Mouse (Mus musculus) forebrain, embryonic 14.5 days (tissue): ENCODE measurements around the gene Abat. TPM values are rescaled to one million over a fixed set of nuclear protein-coding genes. Genes with fewer than 3 reads are reported as not detected.

Experiments
- ATAC-seq: fragments of 200-750 bp; cut with Nextera tagmentation; 2 replicates; pipeline ENCODE4 v1.8.0; 2017; ENCODE audit warnings: mild to moderate bottlenecking, moderate library complexity
- DNase-seq: peaks from one replicate; pipeline ENCODE4 v3.0.0-alpha.2; 2015; ENCODE audit warnings: low spot score
- H3K27ac ChIP-seq: fragments of 300-500 bp; sonication (generic); 2 replicates; pipeline ENCODE4 v1.5.1; 2014; ENCODE audit warnings: low read depth, mild to moderate bottlenecking, control low read depth, low read length, moderate library complexity
- H3K27me3 ChIP-seq: fragments of 300-500 bp; sonication (generic); replicated peaks from 2 replicates; pipeline ENCODE4 v1.6.1; 2014; ENCODE audit warnings: low read length, control low read depth, mixed read lengths; ENCODE audit not compliant: control insufficient read depth, insufficient read depth
- H3K36me3 ChIP-seq: fragments of 300-500 bp; sonication (generic); 2 replicates; pipeline ENCODE4 v1.6.1; 2014; ENCODE audit warnings: low read length, control low read depth; ENCODE audit not compliant: control insufficient read depth, insufficient read depth
- H3K4me1 ChIP-seq: fragments of 300-500 bp; sonication (generic); 2 replicates; pipeline ENCODE4 v1.6.1; 2014; ENCODE audit warnings: antibody characterized with exemption, low read length, control low read depth; ENCODE audit not compliant: control insufficient read depth, insufficient read depth
- H3K4me2 ChIP-seq: fragments of 300-500 bp; sonication (generic); 2 replicates; pipeline ENCODE4 v1.6.1; 2014; ENCODE audit warnings: mild to moderate bottlenecking, control low read depth, low read length
- H3K4me3 ChIP-seq: fragments of 300-500 bp; sonication (generic); 2 replicates; pipeline ENCODE4 v1.5.1; 2014; ENCODE audit warnings: low read depth, low read length, control low read depth
- H3K9ac ChIP-seq: fragments of 300-500 bp; sonication (generic); 2 replicates; pipeline ENCODE4 v1.6.1; 2014; ENCODE audit warnings: mild to moderate bottlenecking, low read length, control low read depth, moderate library complexity
- H3K9me3 ChIP-seq: fragments of 300-500 bp; sonication (generic); replicated peaks from 2 replicates; pipeline ENCODE4 v1.6.1; 2016; ENCODE audit warnings: low read length, control low read depth, mixed read lengths; ENCODE audit not compliant: control insufficient read depth
- WGBS: fragments of 180-500 bp; shearing (Covaris S2); extraction: QIAGEN DNeasy Blood & Tissue Kit; methylation state at CpG from one replicate; pipeline ENCODE4 v1.1.7; 2014; 5-methylcytosine and 5-hydroxymethylcytosine counted together
- polyA plus RNA-seq: library from polyadenylated mRNA; unstranded; fragments of >200 nt; fragmentation: Nextera tagmentation; extraction: Ambion mirVana; gene quantifications from 2 replicates; pipeline ENCODE4 v1.2.1, GENCODE M21; 2014

The Abat gene
- polyA plus RNA-seq, 1 experiment from 2014 or later: 34.9 TPM

DNA sequence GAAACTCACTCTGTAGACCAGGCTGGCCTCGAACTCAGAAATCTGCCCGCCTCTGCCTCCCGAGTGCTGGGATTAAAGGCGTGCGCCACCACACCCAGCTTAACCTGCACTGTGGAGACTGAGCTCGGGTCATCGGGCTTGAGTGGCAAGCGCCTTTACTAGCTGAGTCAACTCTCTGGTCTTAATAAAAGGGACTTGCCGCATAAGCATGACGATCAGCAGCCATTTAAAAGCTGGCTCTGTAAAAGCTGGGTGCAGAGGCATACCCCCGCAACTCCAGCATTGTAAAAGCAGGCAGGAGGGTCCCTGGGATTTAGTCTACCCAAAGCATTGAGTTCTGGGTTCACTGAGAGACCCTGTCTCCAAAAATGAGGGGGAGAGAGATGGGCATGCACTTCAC lies 61.1 kb downstream of the Abat start:
- ATAC-seq (no peak), DNase-seq (no peak)
- Histone ChIP-seq H3K4me2 (no peak overlapping the region), H3K9ac (no peak overlapping the region), H3K4me1 (no peaks in the 10 kb centered on the region), H3K27me3 (no peaks in the 10 kb centered on the region), H3K4me3 (no peak overlapping the region), H3K36me3 (no peaks in the 10 kb centered on the region), H3K27ac (no peak overlapping the region), H3K9me3 (no peaks in the 10 kb centered on the region)
- 94% methylated on average over 11 of the region's 11 CpGs for WGBS

DNA sequence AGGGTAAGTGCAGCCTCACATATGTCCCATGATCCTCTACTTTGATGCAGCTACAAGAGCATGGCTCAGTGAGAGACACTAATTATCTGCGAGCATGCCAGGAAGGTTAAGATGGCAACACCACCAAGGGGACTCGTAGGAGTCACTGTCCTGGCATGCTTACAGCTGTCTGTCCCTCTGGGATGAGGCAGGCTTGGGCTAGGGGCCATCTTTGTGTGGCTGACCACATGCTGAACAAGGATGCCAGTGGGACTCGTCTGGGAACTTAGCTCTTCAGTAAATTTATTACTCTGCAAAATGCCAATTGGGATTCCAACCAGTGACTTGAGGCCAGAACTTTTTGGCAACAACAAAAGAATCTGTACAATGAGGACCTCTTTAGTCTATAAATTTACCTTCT lies 62.9 kb downstream of the Abat start:
- Histone ChIP-seq H3K27ac (no peak overlapping the region), H3K4me3 (no peak overlapping the region), H3K4me2 (no peak overlapping the region), H3K9me3 (no peaks in the 10 kb centered on the region), H3K9ac (no peak overlapping the region), H3K4me1 (no peaks in the 10 kb centered on the region), H3K36me3 (no peaks in the 10 kb centered on the region), H3K27me3 (no peaks in the 10 kb centered on the region)
- no peak for DNase-seq
- ATAC-seq: no peak
- WGBS: 79% methylated on average over 3 of the region's 3 CpGs

DNA sequence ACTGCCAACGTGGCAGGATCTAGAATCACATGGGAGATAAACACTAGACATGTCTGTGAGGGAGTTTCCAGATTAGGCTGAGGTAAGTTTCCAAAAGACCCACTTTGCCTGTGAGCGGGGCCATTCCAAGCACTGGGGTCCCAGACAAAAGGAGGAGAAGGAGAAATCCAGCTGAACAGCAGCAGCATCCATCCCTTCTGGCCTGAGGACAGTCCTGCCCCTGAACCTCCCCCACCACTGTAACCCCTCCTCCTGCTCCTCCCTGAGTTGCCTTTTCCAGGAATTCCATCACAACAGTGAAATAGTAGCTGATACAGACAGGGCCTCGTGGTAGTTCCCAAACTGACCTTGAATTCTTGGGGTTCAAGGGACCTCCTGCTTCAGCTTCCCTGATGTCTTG lies 63.7 kb downstream of the Abat start:
- Histone ChIP-seq H3K4me3 (no peak overlapping the region), H3K9ac (no peak overlapping the region), H3K9me3 (no peaks in the 10 kb centered on the region), H3K27ac (no peak overlapping the region), H3K4me1 (no peaks in the 10 kb centered on the region), H3K27me3 (no peaks in the 10 kb centered on the region), H3K36me3 (no peaks in the 10 kb centered on the region), H3K4me2 (no peak overlapping the region)
- no peak for DNase-seq
- no peak for ATAC-seq
- WGBS: 73% methylated on average over 3 of the region's 3 CpGs

DNA sequence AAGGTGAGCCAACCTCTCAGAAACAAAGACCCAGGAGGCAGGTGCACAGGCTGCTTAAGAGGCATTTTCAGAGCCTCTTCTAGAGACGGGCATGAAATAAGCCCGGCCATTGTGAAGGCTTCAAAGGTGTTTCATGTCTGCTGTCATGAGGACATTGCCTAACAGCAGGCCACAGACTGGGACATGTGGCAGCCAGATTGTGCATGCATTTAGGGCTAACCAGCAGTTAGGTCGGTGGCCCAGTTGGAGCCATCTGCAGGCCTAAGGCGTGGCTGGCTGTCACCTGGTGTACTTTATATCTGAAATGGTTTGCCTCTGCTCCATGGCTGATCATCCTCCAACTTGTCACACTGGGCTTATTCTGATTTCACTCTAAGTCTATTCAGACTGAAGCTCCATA lies 65.1 kb downstream of the Abat start:
- Histone ChIP-seq H3K36me3 (peaks cover 2% of the 10 kb centered on the region; the same call in 1 of the 2 replicates), H3K4me3 (no peak overlapping the region), H3K4me1 (no peaks in the 10 kb centered on the region), H3K9ac (no peak overlapping the region), H3K9me3 (no peaks in the 10 kb centered on the region), H3K4me2 (no peak overlapping the region), H3K27ac (no peak overlapping the region), H3K27me3 (no peaks in the 10 kb centered on the region)
- DNase-seq (no peak), ATAC-seq (no peak)
- WGBS: 76% methylated on average over 4 of the region's 4 CpGs

DNA sequence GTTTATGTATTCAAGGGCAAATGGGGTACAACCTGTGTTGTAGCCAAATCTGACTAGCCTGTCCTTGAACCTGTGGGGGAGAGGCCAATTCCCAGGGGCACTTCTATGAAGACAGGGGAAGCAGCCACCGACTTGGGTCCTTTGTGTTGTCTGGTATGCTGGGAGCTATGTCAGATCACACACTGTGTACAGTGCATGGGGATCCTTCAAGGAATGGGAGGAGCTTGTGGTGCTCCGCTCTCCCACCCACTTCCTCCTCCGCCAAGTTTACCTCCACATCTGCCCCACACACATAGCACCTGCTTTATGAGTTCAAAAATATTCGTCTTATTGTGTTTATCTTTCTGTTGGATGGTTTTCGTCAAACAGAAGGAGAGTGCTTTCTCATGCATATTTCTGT lies 66.3 kb downstream of the Abat start:
- no peak overlapping the region for H3K4me2 ChIP-seq
- H3K9me3 ChIP-seq: no peaks in the 10 kb centered on the region
- H3K4me3 ChIP-seq: no peak overlapping the region
- ATAC-seq (no peak), DNase-seq (no peak)
- no peaks in the 10 kb centered on the region for H3K27me3 ChIP-seq
- H3K4me1 ChIP-seq: no peaks in the 10 kb centered on the region
- WGBS: 82% methylated on average over 5 of the region's 5 CpGs
- peaks cover 6% of the 10 kb centered on the region; the same call in 1 of the 2 replicates for H3K36me3 ChIP-seq
- H3K9ac ChIP-seq: no peak overlapping the region
- no peak overlapping the region for H3K27ac ChIP-seq

DNA sequence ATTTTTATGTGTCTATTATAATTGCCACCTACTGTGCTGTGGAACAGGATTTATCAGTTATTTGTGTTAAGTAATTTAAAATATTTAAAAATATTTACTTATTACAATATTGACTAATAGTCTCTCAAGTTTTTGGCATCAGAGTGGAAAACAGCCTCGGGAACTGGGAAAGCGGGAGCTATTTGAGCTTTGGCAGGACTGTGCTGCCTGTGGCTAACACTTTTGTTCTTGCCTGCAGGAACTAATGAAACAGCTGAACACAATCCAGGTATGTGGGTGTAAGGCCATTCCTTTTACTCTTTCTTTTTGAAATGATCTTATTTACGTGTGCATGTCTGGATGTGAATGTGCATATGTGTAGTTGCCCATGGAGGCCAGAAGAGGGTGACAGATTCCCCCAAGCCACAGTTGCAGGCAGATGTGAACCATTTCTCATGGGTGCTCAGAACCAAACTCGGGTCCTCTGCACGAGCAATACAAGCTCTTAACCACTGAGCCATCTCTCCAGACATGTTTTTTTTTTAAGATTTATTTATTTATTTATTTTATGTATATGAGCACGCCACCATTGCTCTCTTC lies 68.5 kb downstream of the Abat start:
- no peak overlapping the region for H3K27ac ChIP-seq
- DNase-seq (no peak), ATAC-seq (no peak)
- no peak overlapping the region for H3K9ac ChIP-seq
- peaks cover 13% of the 10 kb centered on the region for H3K36me3 ChIP-seq
- WGBS: 90% methylated on average over 6 of the region's 6 CpGs
- H3K4me1 ChIP-seq: no peaks in the 10 kb centered on the region
- H3K4me2 ChIP-seq: no peak overlapping the region
- H3K4me3 ChIP-seq: no peak overlapping the region
- no peaks in the 10 kb centered on the region for H3K9me3 ChIP-seq
- H3K27me3 ChIP-seq: no peaks in the 10 kb centered on the region

DNA sequence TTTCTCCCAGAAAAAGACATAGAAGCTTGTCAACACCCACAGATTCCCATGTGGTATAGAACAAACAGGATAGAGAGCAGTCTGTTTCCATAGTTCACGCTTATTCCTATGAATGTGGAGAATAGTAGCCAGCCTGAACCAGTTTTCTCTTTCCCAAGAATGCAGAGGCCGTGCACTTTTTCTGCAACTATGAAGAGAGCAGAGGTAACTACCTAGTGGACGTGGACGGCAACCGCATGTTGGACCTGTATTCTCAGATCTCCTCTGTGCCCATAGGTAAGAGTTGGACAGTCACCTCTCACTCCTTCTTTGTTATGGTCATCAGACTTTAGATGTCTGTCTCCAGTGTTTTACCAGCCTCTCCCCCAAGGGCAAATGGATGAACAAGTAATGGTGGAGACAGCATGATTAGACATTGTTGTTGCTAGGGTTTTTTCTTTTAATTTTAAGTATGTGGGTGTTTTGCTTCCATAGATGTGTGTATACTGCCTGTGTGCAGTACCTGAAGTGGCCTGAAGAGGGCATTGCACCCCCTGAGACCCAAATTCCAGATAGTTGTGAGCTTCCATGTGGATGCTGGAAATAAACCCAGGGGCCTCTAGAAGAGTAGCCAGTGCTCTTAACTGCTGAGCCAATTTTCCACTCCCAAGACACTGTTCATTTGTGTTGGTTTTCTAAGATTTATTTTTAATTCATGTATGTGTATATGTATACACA lies 69.5 kb downstream of the Abat start:
- Histone ChIP-seq H3K36me3 (peaks cover 13% of the 10 kb centered on the region), H3K4me2 (no peak overlapping the region)
- no peak for ATAC-seq

DNA sequence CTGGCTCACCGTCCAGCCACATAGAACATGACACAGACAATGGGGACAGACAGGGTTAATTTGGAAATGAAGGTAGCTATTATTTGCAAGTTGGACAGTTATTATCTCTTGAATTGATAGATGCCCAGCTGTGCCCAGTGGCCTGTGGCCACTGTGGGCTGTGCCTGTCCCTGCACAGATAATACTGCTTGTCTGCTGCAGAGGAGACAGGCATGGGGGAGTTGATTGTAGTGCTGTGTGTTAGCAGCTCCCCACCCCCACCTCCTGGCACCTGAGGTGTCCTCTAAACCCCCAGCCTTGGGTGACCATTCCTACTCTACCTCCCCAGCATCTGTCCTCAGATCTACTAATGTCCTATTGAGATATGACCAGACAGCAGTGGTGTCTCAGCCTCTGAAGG lies 71.0 kb downstream of the Abat start:
- no peak overlapping the region for H3K4me2 ChIP-seq
- no peaks in the 10 kb centered on the region for H3K9me3 ChIP-seq
- DNase-seq (no peak), ATAC-seq (no peak)
- no peaks in the 10 kb centered on the region for H3K4me1 ChIP-seq
- no peaks in the 10 kb centered on the region for H3K27me3 ChIP-seq
- WGBS: 74% methylated on average over 1 of the region's 1 CpGs
- peaks cover 18% of the 10 kb centered on the region for H3K36me3 ChIP-seq
- H3K9ac ChIP-seq: no peak overlapping the region
- no peak overlapping the region for H3K4me3 ChIP-seq
- H3K27ac ChIP-seq: no peak overlapping the region

More for the DNA sequence above, 69.5 kb downstream of the Abat start:
- Histone ChIP-seq H3K9ac (no peak overlapping the region), H3K27me3 (no peaks in the 10 kb centered on the region), H3K9me3 (no peaks in the 10 kb centered on the region), H3K4me3 (no peak overlapping the region), H3K27ac (no peak overlapping the region), H3K4me1 (no peaks in the 10 kb centered on the region)
- WGBS: 96% methylated on average over 5 of the region's 5 CpGs
- no peak for DNase-seq

DNA sequence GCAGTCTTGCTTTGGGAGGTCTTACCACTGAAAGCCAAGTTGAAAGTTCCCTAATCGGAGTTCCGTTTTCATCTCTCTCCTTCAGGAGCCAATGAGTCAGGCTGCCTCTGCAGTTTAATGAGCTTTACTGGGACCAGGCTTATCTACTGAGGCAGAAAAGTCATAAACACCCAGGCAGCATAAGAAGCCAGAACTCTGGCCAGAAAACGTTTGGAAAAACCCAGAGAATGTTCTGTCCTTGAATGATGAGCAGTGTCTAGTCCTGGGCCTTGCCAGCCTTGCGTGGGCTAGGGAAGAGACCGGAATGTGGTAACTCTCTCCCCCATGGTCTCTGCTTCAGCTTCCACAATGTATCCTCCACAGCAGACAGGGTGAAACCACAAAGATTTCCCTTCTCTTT lies 71.8 kb downstream of the Abat start:
- H3K36me3 ChIP-seq: peaks cover 24% of the 10 kb centered on the region
- no peak for DNase-seq
- no peaks in the 10 kb centered on the region for H3K27me3 ChIP-seq
- H3K4me2 ChIP-seq: no peak overlapping the region
- no peak overlapping the region for H3K27ac ChIP-seq
- H3K9ac ChIP-seq: no peak overlapping the region
- no peaks in the 10 kb centered on the region for H3K4me1 ChIP-seq
- no peaks in the 10 kb centered on the region for H3K9me3 ChIP-seq
- 78% methylated on average over 5 of the region's 5 CpGs for WGBS
- H3K4me3 ChIP-seq: no peak overlapping the region
- no peak for ATAC-seq
